Comparison of ENCODE assay signal across 12 mouse cellular contexts in genomic region chr7:40693755-40694154, GRCm38 (mm10).
"Had no signal": no experiment of that assay in that cellular context is flagged by ENCODE, and none has a peak within 500 bp of the region (broad histone marks: within the 10 kb centered on the region; RNA-seq: fewer than 3 reads in every experiment).

No protein-coding gene starts in this region.

- H3K27me3 ChIP-seq: liver, embryonic 12.5 days; midbrain, embryonic 12.5 days had no signal

- H3K4me2 ChIP-seq: liver, embryonic 12.5 days; lung, embryonic 14.5 days; midbrain, embryonic 12.5 days had no signal

- ATAC-seq: liver, embryonic 12.5 days had no signal

- H3K4me3 ChIP-seq: limb, embryonic 10.5 days; liver, embryonic 12.5 days; midbrain, embryonic 12.5 days had no signal

- H3K9me3 ChIP-seq: limb, embryonic 10.5 days; liver, embryonic 12.5 days; midbrain, embryonic 12.5 days had no signal

- H3K27ac ChIP-seq: kidney, postnatal 0 days; limb, embryonic 10.5 days; liver, embryonic 12.5 days; midbrain, embryonic 12.5 days had no signal

- DNase-seq: kidney, adult 11 months; kidney, adult 9 months; kidney, postnatal 36 days; lung, embryonic 14.5 days; lung, postnatal 10 days; lung, postnatal 4 days; right cerebral cortex, postnatal 14 days; thymus, postnatal 36 days had no signal

- H3K4me1 ChIP-seq: limb, embryonic 10.5 days; liver, embryonic 12.5 days; midbrain, embryonic 12.5 days had no signal

- H3K36me3 ChIP-seq: limb, embryonic 10.5 days; liver, embryonic 12.5 days; midbrain, embryonic 12.5 days had no signal

- H3K9ac ChIP-seq: liver, embryonic 12.5 days; lung, embryonic 14.5 days; midbrain, embryonic 12.5 days had no signal
